Mouse (Mus musculus): ENCODE data around the gene Nemp1. TPM values are rescaled to one million over a fixed set of nuclear protein-coding genes. Genes with fewer than 3 reads are reported as not detected.

The Nemp1 gene
- polyA plus RNA-seq, 1 experiment from 2014 or later: 7.8 TPM

- Histone ChIP-seq H3K27ac (no peak overlapping the region), H3K36me3 (no peaks in the 10 kb centered on the region), H3K9me3 (no peaks in the 10 kb centered on the region), H3K4me3 (replicated peaks) (no peak overlapping the region), H3K9ac (no peak overlapping the region), H3K4me2 (no peak overlapping the region), H3K27me3 (replicated peaks) (no peaks in the 10 kb centered on the region), H3K4me1 (peaks cover 4% of the 10 kb centered on the region; the same call in 1 of the 2 replicates)
- ATAC-seq (ENCODE audit: insufficient read depth, low FRiP score, low read depth): no peak
- 68% methylated on average over 2 of the region's 2 CpGs for WGBS
These were observed 69.6 kb downstream of the Nemp1 start for GRCm38 (mm10) chr10:127736266-127736665.

- no peak overlapping the region for H3K4me3 ChIP-seq (replicated peaks)
- H3K27ac ChIP-seq: no peak overlapping the region
- H3K27me3 ChIP-seq (replicated peaks): no peaks in the 10 kb centered on the region
- 64% methylated on average over 4 of the region's 4 CpGs for WGBS
- peaks cover 4% of the 10 kb centered on the region; the same call in 1 of the 2 replicates for H3K4me1 ChIP-seq
- ATAC-seq (ENCODE audit: insufficient read depth, low FRiP score, low read depth): no peak
- no peak overlapping the region for H3K9ac ChIP-seq
- no peaks in the 10 kb centered on the region for H3K9me3 ChIP-seq
- peaks cover 6% of the 10 kb centered on the region; the same call in 1 of the 2 replicates for H3K36me3 ChIP-seq
- no peak overlapping the region for H3K4me2 ChIP-seq
These were observed 70.2 kb downstream of the Nemp1 start for GRCm38 (mm10) chr10:127736916-127737315.

DNA sequence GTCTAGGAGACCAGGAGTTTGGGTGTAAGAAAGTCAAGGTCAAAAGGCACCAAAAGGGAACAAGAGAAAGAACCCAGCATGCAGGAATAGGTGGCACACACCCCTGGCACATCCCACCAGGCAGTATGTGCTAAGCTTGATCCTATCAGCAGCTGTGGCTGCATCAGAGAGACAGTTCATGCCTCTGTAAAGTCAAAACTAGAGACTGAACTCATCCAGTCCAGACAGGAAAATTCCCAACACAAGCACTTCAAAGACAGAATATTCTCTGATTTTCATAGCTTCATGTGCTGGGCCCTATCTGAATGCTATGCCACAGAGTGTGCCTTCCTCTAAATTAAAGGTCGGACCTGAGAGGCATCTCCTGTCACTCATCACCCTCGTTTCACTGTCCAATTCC lies 70.9 kb downstream of the Nemp1 start:
- H3K27me3 ChIP-seq (replicated peaks): no peaks in the 10 kb centered on the region
- no peak overlapping the region for H3K4me2 ChIP-seq
- 21% methylated on average over 2 of the region's 2 CpGs for WGBS
- H3K4me1 ChIP-seq: peaks cover 4% of the 10 kb centered on the region; the same call in 1 of the 2 replicates
- H3K4me3 ChIP-seq (replicated peaks): no peak overlapping the region
- 0 out of 2 replicates have a peak overlapping the region, but pooled peaks have one; percentile 5 for H3K27ac ChIP-seq
- no peak for ATAC-seq (ENCODE audit: insufficient read depth, low FRiP score, low read depth)
- peaks cover 12% of the 10 kb centered on the region for H3K36me3 ChIP-seq
- H3K9me3 ChIP-seq: no peaks in the 10 kb centered on the region
- H3K9ac ChIP-seq: no peak overlapping the region

DNA sequence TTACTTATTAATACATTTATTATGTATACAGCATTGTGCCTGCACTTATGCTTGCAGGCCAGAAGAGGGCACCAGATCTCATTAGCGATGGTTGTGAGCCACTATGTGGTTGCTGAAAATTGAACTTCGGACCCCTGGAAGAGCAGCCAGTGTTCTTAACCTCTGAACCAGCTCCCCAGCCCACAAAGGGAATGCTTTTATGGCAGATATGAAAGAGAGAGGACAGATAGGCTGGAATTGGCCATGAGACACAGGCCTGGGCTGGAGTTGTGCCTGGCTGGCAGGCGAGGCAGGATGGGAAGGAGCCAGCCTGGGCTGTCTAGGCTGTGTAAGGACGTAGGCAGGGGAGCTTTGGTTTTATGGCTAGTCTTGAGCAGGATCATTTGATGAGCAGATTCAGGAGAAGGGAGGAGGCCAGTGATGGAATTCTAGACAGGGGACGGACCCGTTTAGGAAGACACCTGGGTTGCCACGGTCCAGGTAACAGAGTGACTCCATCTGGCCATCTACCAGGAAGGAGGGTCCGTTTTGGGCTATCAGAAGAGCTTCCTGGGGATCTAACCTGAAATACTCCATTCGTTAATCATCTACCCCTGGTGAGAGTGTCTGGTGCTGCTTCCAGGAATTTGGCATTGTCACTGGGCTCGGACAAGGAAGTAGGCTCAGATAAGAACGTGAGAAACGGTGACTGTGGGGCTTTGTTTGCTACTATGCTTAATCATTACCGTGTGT lies 71.6 kb downstream of the Nemp1 start:
- 0 out of 2 replicates have a peak, but pooled peaks have one; percentile 36 for ATAC-seq (ENCODE audit: insufficient read depth, low FRiP score, low read depth)
- Histone ChIP-seq H3K4me2 (peak overlapping the region; percentile 62), H3K36me3 (peaks cover 20% of the 10 kb centered on the region), H3K9ac (no peak overlapping the region), H3K4me3 (replicated peaks) (no peak overlapping the region; the same call in 1 of the 2 replicates), H3K27me3 (replicated peaks) (no peaks in the 10 kb centered on the region), H3K9me3 (no peaks in the 10 kb centered on the region), H3K4me1 (peaks cover 4% of the 10 kb centered on the region; the same call in 1 of the 2 replicates), H3K27ac (peak overlapping the region; percentile 79; the same call in 1 of the 2 replicates)
- 35% methylated on average over 13 of the region's 13 CpGs for WGBS

GRCm38 (mm10) chr10:127739083-127739660 lies 72.5 kb downstream of the Nemp1 start, which contains the start of gene Zbtb39:
TSS of gene Zbtb39 (plus strand) at chr10:127739538.
- peak within 1 kb of the TSS; percentile 81 for H3K4me3 ChIP-seq (replicated peaks)
- H3K27ac ChIP-seq: peak within 1 kb of the TSS; percentile 79
- peak within 1 kb of the TSS; percentile 62 for H3K4me2 ChIP-seq
- peaks cover 29% of the 10 kb centered on the region for H3K36me3 ChIP-seq
- peak; percentile 79 for ATAC-seq (ENCODE audit: insufficient read depth, low FRiP score, low read depth)
- H3K9me3 ChIP-seq: no peaks in the 10 kb centered on the region
- no peaks in the 10 kb centered on the region for H3K27me3 ChIP-seq (replicated peaks)
- peak within 1 kb of the TSS; percentile 73 for H3K9ac ChIP-seq
- 1% methylated on average over 49 of the region's 61 CpGs for WGBS
- peaks cover 4% of the 10 kb centered on the region; the same call in 1 of the 2 replicates for H3K4me1 ChIP-seq

DNA sequence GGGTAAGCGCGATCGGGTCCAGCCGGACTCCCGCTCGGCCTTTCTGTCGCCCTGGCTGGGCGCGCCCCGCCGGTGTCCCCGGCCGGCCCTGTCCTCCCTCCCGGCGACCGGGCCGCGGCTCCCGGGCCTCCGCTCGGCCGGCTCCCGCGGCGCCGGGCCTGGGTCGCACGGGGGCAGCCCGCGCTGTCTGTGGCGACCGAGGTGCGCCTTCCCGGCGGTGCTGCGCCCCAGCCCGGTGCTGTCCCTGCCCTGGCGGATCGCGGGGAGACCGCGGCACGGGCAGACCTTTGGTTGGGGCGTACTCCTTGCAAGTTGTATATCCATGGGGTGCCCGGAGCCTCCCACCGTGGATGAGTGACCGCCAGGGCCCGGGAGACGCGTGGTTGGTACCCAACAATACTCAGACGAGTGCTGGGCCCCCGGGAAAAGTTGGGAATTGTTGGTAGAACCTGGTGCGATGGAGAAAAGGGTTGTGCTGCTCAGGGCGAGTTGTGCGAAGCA lies 73.0 kb downstream of the Nemp1 start:
- Histone ChIP-seq H3K4me1 (peaks cover 4% of the 10 kb centered on the region; the same call in 1 of the 2 replicates), H3K27ac (peak overlapping the region; percentile 79), H3K9ac (peak overlapping the region; percentile 73), H3K36me3 (peaks cover 34% of the 10 kb centered on the region), H3K9me3 (no peaks in the 10 kb centered on the region), H3K27me3 (replicated peaks) (no peaks in the 10 kb centered on the region), H3K4me3 (replicated peaks) (peak overlapping the region; percentile 81), H3K4me2 (peak overlapping the region; percentile 62)
- 0% methylated on average over 40 of the region's 55 CpGs for WGBS
- peak; percentile 33; the same call in 1 of the 2 replicates for ATAC-seq (ENCODE audit: insufficient read depth, low FRiP score, low read depth)

- no peaks in the 10 kb centered on the region for H3K9me3 ChIP-seq
- H3K4me1 ChIP-seq: peaks cover 13% of the 10 kb centered on the region
- H3K4me3 ChIP-seq (replicated peaks): no peak overlapping the region
- ATAC-seq (ENCODE audit: insufficient read depth, low FRiP score, low read depth): no peak
- H3K27ac ChIP-seq: no peak overlapping the region
- H3K36me3 ChIP-seq: peaks cover 52% of the 10 kb centered on the region
- H3K4me2 ChIP-seq: no peak overlapping the region
- H3K9ac ChIP-seq: no peak overlapping the region
- WGBS: 63% methylated on average over 5 of the region's 5 CpGs
- no peaks in the 10 kb centered on the region for H3K27me3 ChIP-seq (replicated peaks)
These were observed 78.0 kb downstream of the Nemp1 start for GRCm38 (mm10) chr10:127744661-127745060.

DNA sequence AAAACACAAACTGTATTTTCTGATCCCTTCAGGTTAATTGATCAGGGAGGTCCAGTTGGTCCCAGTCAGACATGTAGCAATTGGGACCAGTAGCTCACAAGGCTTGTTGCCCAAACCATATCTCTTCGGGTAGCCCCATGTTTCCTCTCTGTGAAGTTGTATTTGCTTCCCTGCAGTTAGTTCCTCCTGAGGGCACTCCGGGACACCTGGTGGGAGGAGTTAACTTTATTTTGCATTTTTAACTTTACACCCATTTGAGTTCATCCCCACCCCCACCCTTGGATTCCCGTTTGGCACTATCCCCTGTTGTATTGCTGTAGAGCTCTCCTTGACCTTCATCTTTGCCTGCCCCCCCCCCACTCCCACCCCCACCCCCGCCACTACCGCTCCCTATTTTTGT lies 79.2 kb downstream of the Nemp1 start:
- H3K27ac ChIP-seq: no peak overlapping the region
- H3K36me3 ChIP-seq: peaks cover 52% of the 10 kb centered on the region
- H3K4me1 ChIP-seq: peaks cover 16% of the 10 kb centered on the region
- no peak overlapping the region for H3K4me2 ChIP-seq
- no peak overlapping the region for H3K9ac ChIP-seq
- no peaks in the 10 kb centered on the region for H3K9me3 ChIP-seq
- no peak for ATAC-seq (ENCODE audit: insufficient read depth, low FRiP score, low read depth)
- no peak overlapping the region for H3K4me3 ChIP-seq (replicated peaks)
- no peaks in the 10 kb centered on the region for H3K27me3 ChIP-seq (replicated peaks)
- WGBS: 74% methylated on average over 5 of the region's 5 CpGs

GRCm38 (mm10) chr10:127747254-127747653 lies 80.6 kb downstream of the Nemp1 start:
- H3K4me3 ChIP-seq (replicated peaks): no peak overlapping the region
- 91% methylated on average over 8 of the region's 8 CpGs for WGBS

GRCm38 (mm10) chr10:127748847-127749612 lies 82.3 kb downstream of the Nemp1 start:
- Histone ChIP-seq H3K4me1 (peaks cover 13% of the 10 kb centered on the region), H3K36me3 (peaks cover 25% of the 10 kb centered on the region), H3K27me3 (replicated peaks) (no peaks in the 10 kb centered on the region), H3K4me2 (peak overlapping the region; percentile 16; the same call in 1 of the 2 replicates), H3K27ac (no peak overlapping the region), H3K4me3 (replicated peaks) (no peak overlapping the region), H3K9ac (no peak overlapping the region), H3K9me3 (no peaks in the 10 kb centered on the region)
- ATAC-seq (ENCODE audit: insufficient read depth, low FRiP score, low read depth): peak; percentile 56; the same call in 1 of the 2 replicates
- 10% methylated on average over 8 of the region's 8 CpGs for WGBS

More at GRCm38 (mm10) chr10:127747254-127747653, 80.6 kb downstream of the Nemp1 start:
- Histone ChIP-seq H3K4me2 (no peak overlapping the region), H3K36me3 (peaks cover 42% of the 10 kb centered on the region), H3K27me3 (replicated peaks) (no peaks in the 10 kb centered on the region), H3K4me1 (peaks cover 13% of the 10 kb centered on the region), H3K9me3 (no peaks in the 10 kb centered on the region), H3K9ac (no peak overlapping the region), H3K27ac (no peak overlapping the region)
- no peak for ATAC-seq (ENCODE audit: insufficient read depth, low FRiP score, low read depth)

- no peaks in the 10 kb centered on the region for H3K9me3 ChIP-seq
- H3K27ac ChIP-seq: no peak overlapping the region
- no peak overlapping the region for H3K9ac ChIP-seq
- no peak for ATAC-seq (ENCODE audit: insufficient read depth, low FRiP score, low read depth)
- H3K4me2 ChIP-seq: peak overlapping the region; percentile 38
- H3K36me3 ChIP-seq: peaks cover 17% of the 10 kb centered on the region
- WGBS: 52% methylated on average over 24 of the region's 24 CpGs
- peaks cover 13% of the 10 kb centered on the region for H3K4me1 ChIP-seq
- H3K27me3 ChIP-seq (replicated peaks): no peaks in the 10 kb centered on the region
- H3K4me3 ChIP-seq (replicated peaks): 0 out of 2 replicates have a peak overlapping the region, but pooled peaks have one; percentile 11
These were observed 83.6 kb downstream of the Nemp1 start for GRCm38 (mm10) chr10:127750136-127750777.

All from stomach, embryonic 15.5 days (tissue).